Mouse (Mus musculus): ENCODE results near the gene Olfr1120. TPM values are rescaled to one million over a fixed set of nuclear protein-coding genes. Genes with fewer than 3 reads are reported as not detected.

Gene Olfr1120
- polyA plus RNA-seq, 1 experiment from 2014 or later, result not detected

Other genes starting within 250 kb of the Olfr1120 start
- not detected in 2 replicates for gene Olfr259, start 240.2 kb upstream of the Olfr1120 start, polyA plus RNA-seq (2015; fragmentation: Nextera tagmentation; extraction: Ambion mirVana)
- gene Olfr1110, start 214.5 kb upstream of the Olfr1120 start, polyA plus RNA-seq (2015; fragmentation: Nextera tagmentation; extraction: Ambion mirVana), result not detected in 2 replicates
- gene Olfr1111, start 202.2 kb upstream of the Olfr1120 start, polyA plus RNA-seq (2015; fragmentation: Nextera tagmentation; extraction: Ambion mirVana), result not detected in 2 replicates
- not detected in 2 replicates for gene Olfr1112, start 167.0 kb upstream of the Olfr1120 start, polyA plus RNA-seq (2015; fragmentation: Nextera tagmentation; extraction: Ambion mirVana)
- gene Olfr1113, start 145.8 kb upstream of the Olfr1120 start, polyA plus RNA-seq (2015; fragmentation: Nextera tagmentation; extraction: Ambion mirVana), result not detected in 2 replicates
- not detected in 2 replicates for gene Olfr1115, start 106.8 kb upstream of the Olfr1120 start, polyA plus RNA-seq (2015; fragmentation: Nextera tagmentation; extraction: Ambion mirVana)
- gene Olfr1116, start 87.3 kb upstream of the Olfr1120 start, polyA plus RNA-seq (2015; fragmentation: Nextera tagmentation; extraction: Ambion mirVana), result not detected in 2 replicates
- not detected in 2 replicates for gene Olfr1118, start 47.2 kb upstream of the Olfr1120 start, polyA plus RNA-seq (2015; fragmentation: Nextera tagmentation; extraction: Ambion mirVana)
- gene Olfr1121, start 15.1 kb downstream of the Olfr1120 start, polyA plus RNA-seq (2015; fragmentation: Nextera tagmentation; extraction: Ambion mirVana), result not detected in 2 replicates
- gene Olfr1122, start 31.0 kb downstream of the Olfr1120 start, polyA plus RNA-seq (2015; fragmentation: Nextera tagmentation; extraction: Ambion mirVana), result not detected in 2 replicates
- not detected in 2 replicates for gene Olfr1123, start 61.8 kb downstream of the Olfr1120 start, polyA plus RNA-seq (2015; fragmentation: Nextera tagmentation; extraction: Ambion mirVana)
- gene Olfr1124, start 75.5 kb downstream of the Olfr1120 start, polyA plus RNA-seq (2015; fragmentation: Nextera tagmentation; extraction: Ambion mirVana), result not detected in 2 replicates
- not detected in 2 replicates for gene Olfr1126, start 99.1 kb downstream of the Olfr1120 start, polyA plus RNA-seq (2015; fragmentation: Nextera tagmentation; extraction: Ambion mirVana)
- not detected in 2 replicates for gene Pramel7, start 142.3 kb downstream of the Olfr1120 start, polyA plus RNA-seq (2015; fragmentation: Nextera tagmentation; extraction: Ambion mirVana)
- gene Pramel6, start 151.8 kb downstream of the Olfr1120 start, polyA plus RNA-seq (2015; fragmentation: Nextera tagmentation; extraction: Ambion mirVana), result not detected in 2 replicates
- not detected in 2 replicates for gene Olfr153, start 177.0 kb downstream of the Olfr1120 start, polyA plus RNA-seq (2015; fragmentation: Nextera tagmentation; extraction: Ambion mirVana)
- gene Olfr1128, start 190.7 kb downstream of the Olfr1120 start, polyA plus RNA-seq (2015; fragmentation: Nextera tagmentation; extraction: Ambion mirVana), result not detected in 2 replicates
- not detected in 2 replicates for gene Olfr1129, start 219.1 kb downstream of the Olfr1120 start, polyA plus RNA-seq (2015; fragmentation: Nextera tagmentation; extraction: Ambion mirVana)

Data from liver, embryonic 16.5 days (tissue).